Mouse (Mus musculus) spleen, postnatal 14 days (tissue): ENCODE measurements around the gene St5.

ENCODE experiments used
- DNase-seq, 2 experiments: peaks; one replicate each; pipeline ENCODE4 v3.0.0; 2021 to 2022; ENCODE audit warnings: low spot score in 2 of 2

Gene St5

DNA sequence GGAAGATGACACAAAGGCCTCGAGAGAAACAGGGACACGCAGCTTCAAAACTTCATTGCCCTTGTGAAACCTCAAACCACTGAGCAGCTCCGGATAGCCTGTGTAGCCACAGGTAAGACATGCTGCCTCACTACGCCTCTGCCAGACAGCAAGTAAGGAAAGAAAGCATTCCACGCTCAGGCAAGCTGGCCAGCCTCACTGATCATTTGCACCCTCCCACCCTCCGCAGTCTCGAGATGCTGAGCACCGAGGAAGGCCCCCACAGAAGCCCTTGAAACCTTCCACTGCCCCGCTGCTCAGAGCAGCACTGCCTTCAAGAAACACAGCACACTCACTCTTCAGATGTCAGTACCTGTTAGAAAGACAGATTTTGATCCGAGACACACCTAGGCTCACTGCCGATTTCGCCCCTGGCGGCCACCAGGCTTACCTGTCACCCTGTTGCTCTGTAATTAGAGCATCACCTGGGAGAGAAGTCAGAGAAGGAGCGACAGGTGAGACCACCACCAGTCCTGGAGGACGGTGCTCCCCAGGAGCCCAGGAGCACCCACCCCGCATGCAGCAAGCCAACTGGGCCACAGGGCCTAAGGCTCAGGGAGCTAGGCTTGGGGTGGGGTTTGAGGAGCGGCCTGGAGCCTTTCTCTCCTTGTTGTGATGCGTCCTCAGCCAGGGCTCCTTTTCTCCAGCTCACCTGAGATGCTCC, 210.6 kb downstream of the St5 start:
- DNase-seq, result no peak

DNA sequence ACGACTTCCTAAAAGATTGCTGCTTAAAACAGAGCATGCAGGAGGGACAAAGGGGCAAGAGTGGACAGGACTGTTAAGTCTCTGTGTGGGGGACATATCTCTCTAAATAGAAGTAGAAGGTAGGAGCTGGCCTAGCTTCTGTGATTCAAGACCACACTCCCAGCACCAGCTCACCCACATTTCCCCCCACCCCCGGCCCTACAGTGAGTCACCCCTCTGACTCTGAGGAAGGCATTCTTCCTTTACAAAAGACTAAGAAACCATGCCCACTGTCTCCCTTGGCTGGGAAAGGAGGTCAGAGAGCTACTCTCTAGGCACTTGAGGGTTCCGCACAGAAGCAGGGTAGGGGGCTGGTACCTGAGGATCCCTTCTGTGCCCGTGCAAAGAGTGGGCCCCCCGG, 219.2 kb downstream of the St5 start:
- DNase-seq, result no peak

DNA sequence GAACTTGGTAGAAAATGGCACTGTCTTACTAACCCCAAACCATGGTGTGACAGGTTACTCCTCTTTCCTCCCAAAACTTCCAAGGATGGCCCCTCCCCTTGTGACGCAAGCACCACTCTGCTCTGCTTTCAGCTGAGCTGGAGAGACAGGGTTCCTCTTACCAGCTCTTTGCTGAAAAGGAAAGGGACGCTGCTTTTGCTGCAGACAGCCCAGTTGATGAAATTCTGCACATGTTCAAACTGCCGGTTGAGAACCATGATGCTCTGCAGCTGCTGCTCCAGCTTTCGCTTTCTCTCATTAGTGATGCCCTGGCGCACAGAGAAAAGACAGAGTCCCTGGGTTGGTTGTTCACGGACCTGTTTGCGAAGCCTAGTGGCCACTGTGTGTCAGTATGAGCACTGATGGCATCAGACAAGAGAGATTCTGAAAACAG, 222.6 kb downstream of the St5 start:
- no peak for DNase-seq

DNA sequence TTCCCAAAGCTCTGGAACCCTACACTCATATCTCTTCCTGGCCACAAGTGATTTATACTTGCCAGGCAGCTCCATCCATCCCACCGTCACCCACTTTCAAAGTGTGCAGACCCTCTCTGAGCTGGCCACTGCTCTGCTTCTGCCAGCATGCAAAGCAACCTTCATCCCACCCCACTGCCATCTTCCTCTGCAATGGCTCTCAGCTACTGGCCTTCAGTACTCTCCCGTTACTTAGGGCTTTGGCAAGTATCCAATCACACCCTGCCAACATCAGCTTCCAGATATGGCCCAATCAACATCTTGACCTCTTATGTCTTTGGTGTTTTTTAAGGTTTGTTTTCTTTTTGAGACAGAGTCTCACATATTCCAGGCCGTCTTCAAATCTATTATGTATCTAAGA, 225.5 kb downstream of the St5 start:
- DNase-seq, result no peak
